Mouse (Mus musculus): ENCODE measurements around the gene Ikzf1. TPM values are rescaled to one million over a fixed set of nuclear protein-coding genes. Genes with fewer than 3 reads are reported as not detected.

Gene Ikzf1
- polyA plus RNA-seq, 1 experiment: 21.9 TPM

GRCm38 (mm10) chr11:11684056-11684929 is 510 bp upstream of the Ikzf1 start:
- Histone ChIP-seq H3K27me3 (ENCODE audit: control insufficient read depth, insufficient read depth, low read length) (peaks cover 11% of the 10 kb centered on the region), H3K4me1 (ENCODE audit: control insufficient read depth, insufficient read depth, insufficient read length, low read length) (0 out of 2 replicates have a peak, but pooled peaks cover under 1% of the 10 kb centered on the region), H3K36me3 (ENCODE audit: control insufficient read depth, insufficient read depth, low read length) (no peaks in the 10 kb centered on the region), H3K27ac (ENCODE audit: insufficient read depth, low read depth, low read length) (no peak overlapping the region), H3K4me3 (ENCODE audit: low read depth, low read length) (no peak overlapping the region)
- TF ChIP-seq POLR2A (IDR thresholded peaks at IDR 0.05; ENCODE audit: low read depth, low read length) (no peak), CTCF (IDR thresholded peaks at IDR 0.05; ENCODE audit: extremely low read depth, insufficient read length, insufficient replicate concordance, low read depth, low read length) (no peak)
- 66% methylated on average over 9 of the region's 9 CpGs for WGBS

GRCm38 (mm10) chr11:11685853-11686395 is 1.1 kb downstream of the Ikzf1 start:
- Histone ChIP-seq H3K4me3 (ENCODE audit: low read depth, low read length) (peak overlapping the region; percentile 68), H3K4me1 (ENCODE audit: control insufficient read depth, insufficient read depth, insufficient read length, low read length) (no peaks in the 10 kb centered on the region), H3K27ac (ENCODE audit: insufficient read depth, low read depth, low read length) (peak overlapping the region; percentile 71), H3K27me3 (ENCODE audit: control insufficient read depth, insufficient read depth, low read length) (peaks cover 11% of the 10 kb centered on the region), H3K36me3 (ENCODE audit: control insufficient read depth, insufficient read depth, low read length) (no peaks in the 10 kb centered on the region)
- WGBS: 1% methylated on average over 66 of the region's 66 CpGs
- no peak for TF ChIP-seq CTCF (IDR thresholded peaks at IDR 0.05; ENCODE audit: extremely low read depth, insufficient read length, insufficient replicate concordance, low read depth, low read length)
- TF ChIP-seq POLR2A (IDR thresholded peaks at IDR 0.05; ENCODE audit: low read depth, low read length): no peak

GRCm38 (mm10) chr11:11686569-11687051 is 1.8 kb downstream of the Ikzf1 start:
- no peaks in the 10 kb centered on the region for H3K4me1 ChIP-seq (ENCODE audit: control insufficient read depth, insufficient read depth, insufficient read length, low read length)
- 5% methylated on average over 16 of the region's 16 CpGs for WGBS
- H3K36me3 ChIP-seq (ENCODE audit: control insufficient read depth, insufficient read depth, low read length): no peaks in the 10 kb centered on the region
- TF ChIP-seq CTCF (IDR thresholded peaks at IDR 0.05; ENCODE audit: extremely low read depth, insufficient read length, insufficient replicate concordance, low read depth, low read length): no peak
- no peak for TF ChIP-seq POLR2A (IDR thresholded peaks at IDR 0.05; ENCODE audit: low read depth, low read length)
- H3K27me3 ChIP-seq (ENCODE audit: control insufficient read depth, insufficient read depth, low read length): peaks cover 11% of the 10 kb centered on the region
- peak overlapping the region; percentile 71 for H3K27ac ChIP-seq (ENCODE audit: insufficient read depth, low read depth, low read length)
- peak overlapping the region; percentile 68 for H3K4me3 ChIP-seq (ENCODE audit: low read depth, low read length)

GRCm38 (mm10) chr11:11687551-11688185 is 2.9 kb downstream of the Ikzf1 start:
- Histone ChIP-seq H3K27ac (ENCODE audit: insufficient read depth, low read depth, low read length) (peak overlapping the region; percentile 27), H3K36me3 (ENCODE audit: control insufficient read depth, insufficient read depth, low read length) (no peaks in the 10 kb centered on the region), H3K4me3 (ENCODE audit: low read depth, low read length) (no peak overlapping the region), H3K4me1 (ENCODE audit: control insufficient read depth, insufficient read depth, insufficient read length, low read length) (no peaks in the 10 kb centered on the region; the same call in 1 of the 2 replicates), H3K27me3 (ENCODE audit: control insufficient read depth, insufficient read depth, low read length) (peaks cover 11% of the 10 kb centered on the region)
- TF ChIP-seq POLR2A (IDR thresholded peaks at IDR 0.05; ENCODE audit: low read depth, low read length) (no peak), CTCF (IDR thresholded peaks at IDR 0.05; ENCODE audit: extremely low read depth, insufficient read length, insufficient replicate concordance, low read depth, low read length) (no peak)
- 78% methylated on average over 8 of the region's 8 CpGs for WGBS

- Histone ChIP-seq H3K27me3 (ENCODE audit: control insufficient read depth, insufficient read depth, low read length) (peaks cover 11% of the 10 kb centered on the region), H3K27ac (ENCODE audit: insufficient read depth, low read depth, low read length) (peak overlapping the region; percentile 35), H3K4me1 (ENCODE audit: control insufficient read depth, insufficient read depth, insufficient read length, low read length) (no peaks in the 10 kb centered on the region; the same call in 1 of the 2 replicates), H3K36me3 (ENCODE audit: control insufficient read depth, insufficient read depth, low read length) (no peaks in the 10 kb centered on the region), H3K4me3 (ENCODE audit: low read depth, low read length) (no peak overlapping the region)
- 73% methylated on average over 6 of the region's 6 CpGs for WGBS
- TF ChIP-seq CTCF (IDR thresholded peaks at IDR 0.05; ENCODE audit: extremely low read depth, insufficient read length, insufficient replicate concordance, low read depth, low read length) (no peak), POLR2A (IDR thresholded peaks at IDR 0.05; ENCODE audit: low read depth, low read length) (no peak)
Measured at GRCm38 (mm10) chr11:11688766-11689330, 4.0 kb downstream of the Ikzf1 start.

- Histone ChIP-seq H3K36me3 (ENCODE audit: control insufficient read depth, insufficient read depth, low read length) (no peaks in the 10 kb centered on the region), H3K4me3 (ENCODE audit: low read depth, low read length) (no peak overlapping the region), H3K4me1 (ENCODE audit: control insufficient read depth, insufficient read depth, insufficient read length, low read length) (no peaks in the 10 kb centered on the region; the same call in 1 of the 2 replicates), H3K27ac (ENCODE audit: insufficient read depth, low read depth, low read length) (peak overlapping the region; percentile 76), H3K27me3 (ENCODE audit: control insufficient read depth, insufficient read depth, low read length) (peaks cover 11% of the 10 kb centered on the region)
- TF ChIP-seq POLR2A (IDR thresholded peaks at IDR 0.05; ENCODE audit: low read depth, low read length) (no peak), CTCF (IDR thresholded peaks at IDR 0.05; ENCODE audit: extremely low read depth, insufficient read length, insufficient replicate concordance, low read depth, low read length) (no peak)
Measured at GRCm38 (mm10) chr11:11689701-11690058, 4.9 kb downstream of the Ikzf1 start.

Measured in small intestine, adult 2 months (tissue).